Mouse (Mus musculus) MN1 (cell line): ENCODE results near the gene Ptf1a.

Experiments used
- DNase-seq: peaks from one replicate; pipeline ENCODE4 v3.0.0-alpha.2; 2016; ENCODE audit warnings: low spot score

Ptf1a gene

DNA sequence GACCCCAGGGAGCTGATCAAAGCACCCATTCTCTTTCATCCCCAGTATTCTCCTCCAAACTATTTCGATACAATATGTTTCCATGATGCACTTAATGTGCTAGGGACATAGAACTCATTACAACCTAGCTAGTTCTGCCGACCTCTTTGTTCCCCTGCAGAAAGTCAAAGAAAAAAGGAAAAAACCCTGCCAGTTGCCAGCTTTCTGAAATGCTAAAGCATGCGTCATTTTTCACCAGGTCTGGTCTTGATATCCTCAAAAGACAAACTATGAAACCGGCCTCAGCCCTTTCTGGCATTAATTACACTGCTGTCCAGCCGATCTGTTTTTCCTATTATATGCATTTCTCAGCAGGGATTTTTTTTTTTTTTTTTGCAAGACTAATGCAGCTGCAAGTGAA is 9.8 kb downstream of the Ptf1a start:
- no peak for DNase-seq

DNA sequence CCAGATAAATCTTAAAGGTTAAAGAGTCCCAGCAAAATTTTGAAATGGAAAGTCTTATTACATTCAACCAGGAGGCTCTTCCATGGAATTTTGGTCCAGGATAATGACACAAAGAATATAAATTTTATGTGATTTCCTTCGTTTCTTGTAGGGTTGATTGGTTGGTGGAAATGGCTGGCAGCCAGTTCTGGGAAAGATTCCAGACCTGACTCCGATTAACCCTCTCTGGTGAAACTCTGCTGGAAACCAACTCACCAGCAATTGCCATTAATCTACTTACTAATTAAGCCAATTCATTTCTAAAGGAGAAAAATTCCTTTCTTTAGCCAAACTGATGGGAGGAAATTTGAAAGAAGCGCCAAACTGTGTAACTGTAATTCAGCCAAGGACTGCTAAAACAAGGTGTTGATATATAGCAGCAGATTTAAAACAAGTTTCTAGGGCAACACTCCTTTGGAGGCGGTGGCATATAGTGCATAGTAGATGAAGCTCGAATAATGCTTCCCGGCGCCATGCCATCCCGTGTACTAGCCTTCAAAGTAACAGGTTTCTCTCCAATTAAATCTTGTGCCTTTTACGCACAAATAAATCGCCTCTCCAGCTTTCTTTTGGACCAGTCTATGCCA is 10.5 kb downstream of the Ptf1a start:
- no peak for DNase-seq

DNA sequence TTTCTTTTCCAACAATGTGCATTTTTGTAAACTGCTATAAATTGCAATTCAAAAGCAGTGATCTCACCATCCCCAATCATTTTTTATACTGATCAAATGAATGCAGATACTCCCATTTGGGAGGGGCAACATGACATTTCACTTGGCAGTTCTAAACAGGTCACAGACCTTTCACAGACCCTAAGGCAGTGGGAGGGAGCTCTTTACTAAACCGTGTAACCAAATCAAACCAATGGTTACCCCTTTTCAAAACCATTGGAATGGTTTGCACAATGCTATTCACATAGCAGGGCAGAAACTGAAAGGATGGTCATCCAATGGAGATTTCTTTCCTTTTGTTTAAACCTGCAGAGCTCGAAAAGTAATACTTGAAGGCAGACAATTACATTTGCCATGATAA is 13.3 kb downstream of the Ptf1a start:
- DNase-seq: no peak

DNA sequence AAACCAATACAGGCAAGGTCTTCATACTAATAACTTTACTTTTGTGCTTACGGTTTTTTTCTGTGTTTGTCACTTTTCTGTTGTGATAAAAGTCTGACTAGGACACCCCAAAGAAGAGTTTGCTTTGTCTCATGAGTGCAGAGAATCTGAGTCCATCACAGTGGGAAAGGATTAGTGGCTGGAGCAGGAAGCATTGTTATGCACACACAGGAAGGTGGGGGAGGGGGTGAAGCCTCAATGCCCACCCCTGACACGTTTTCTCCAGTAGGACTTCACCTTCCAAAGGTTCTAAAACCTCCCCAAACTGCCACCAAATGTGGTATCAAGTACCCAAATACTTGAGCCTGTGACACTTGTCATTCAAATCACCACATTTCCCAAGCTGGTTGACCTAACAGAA is 16.5 kb downstream of the Ptf1a start:
- no peak for DNase-seq

DNA sequence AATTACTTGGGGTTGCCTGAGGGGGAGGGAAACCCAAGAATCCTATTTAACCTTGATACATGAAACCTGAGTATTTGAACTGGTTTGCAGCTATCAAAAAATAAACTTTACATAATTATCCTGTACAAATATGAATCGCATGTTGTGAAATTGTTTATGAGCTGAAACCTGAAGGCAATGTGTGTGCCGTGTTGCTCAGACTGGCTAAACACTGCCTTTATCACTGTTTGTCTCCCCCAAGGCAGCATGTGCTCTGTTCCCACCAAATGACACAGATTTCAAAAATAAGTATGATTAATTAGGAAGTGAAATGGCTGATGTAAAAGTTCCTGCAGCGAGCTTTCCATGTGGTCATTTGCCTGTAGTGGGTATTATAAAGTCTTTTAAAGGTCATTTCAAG is 44.8 kb downstream of the Ptf1a start:
- DNase-seq: no peak
